Mouse (Mus musculus): ENCODE results near the gene Phf13.

Gene Phf13

DNA sequence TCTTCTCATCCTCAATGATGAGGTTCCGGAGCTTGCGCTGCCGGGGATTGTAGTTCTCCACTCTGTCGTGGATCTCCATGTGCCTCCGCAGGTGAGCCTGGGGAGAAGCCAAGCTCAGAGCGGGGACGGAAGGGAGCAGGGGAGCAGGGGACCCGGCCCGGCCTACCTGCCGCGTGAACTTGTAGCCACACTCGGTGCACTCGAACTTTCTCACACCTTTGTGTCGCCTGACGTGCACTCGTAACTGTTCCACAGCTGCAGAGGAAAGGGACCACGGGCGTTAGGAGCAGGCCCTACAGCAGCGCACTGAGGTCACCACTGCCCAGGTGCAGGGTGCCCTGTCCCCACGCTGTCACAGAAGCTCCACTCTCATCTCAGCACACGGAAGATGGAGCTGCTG is 24.0 kb upstream of the Phf13 start:
- in situ Hi-C loops (cut with MboI; ENCODE audit: low pct_unique_long_range_greater_than_20kb in 1 of 2, low sequenced_read_pairs in 2 of 2, unreplicated experiment in 1 of 2) = no loop called here

DNA sequence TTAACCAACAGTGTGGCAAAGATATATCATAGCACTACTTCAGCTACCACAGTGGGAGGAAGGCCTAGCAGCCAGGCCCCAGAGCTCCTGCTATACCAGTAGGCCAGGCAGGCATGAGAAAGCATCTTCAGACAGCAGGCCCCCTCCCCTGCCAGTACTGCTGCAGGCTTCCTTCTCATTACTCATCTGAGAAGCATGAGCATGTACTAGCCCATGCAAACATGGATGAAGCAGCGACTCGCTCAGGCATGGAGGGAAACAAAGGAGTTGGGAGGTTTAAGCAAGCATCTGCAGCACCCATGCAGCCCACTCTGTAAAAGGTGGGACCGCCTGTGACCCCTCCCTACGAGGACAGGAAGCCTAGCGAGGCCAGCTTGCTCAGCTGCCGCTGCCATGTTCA is 23.0 kb upstream of the Phf13 start:
- in situ Hi-C loops (cut with MboI; ENCODE audit: low pct_unique_long_range_greater_than_20kb in 1 of 2, low sequenced_read_pairs in 2 of 2, unreplicated experiment in 1 of 2) = no loop called here

DNA sequence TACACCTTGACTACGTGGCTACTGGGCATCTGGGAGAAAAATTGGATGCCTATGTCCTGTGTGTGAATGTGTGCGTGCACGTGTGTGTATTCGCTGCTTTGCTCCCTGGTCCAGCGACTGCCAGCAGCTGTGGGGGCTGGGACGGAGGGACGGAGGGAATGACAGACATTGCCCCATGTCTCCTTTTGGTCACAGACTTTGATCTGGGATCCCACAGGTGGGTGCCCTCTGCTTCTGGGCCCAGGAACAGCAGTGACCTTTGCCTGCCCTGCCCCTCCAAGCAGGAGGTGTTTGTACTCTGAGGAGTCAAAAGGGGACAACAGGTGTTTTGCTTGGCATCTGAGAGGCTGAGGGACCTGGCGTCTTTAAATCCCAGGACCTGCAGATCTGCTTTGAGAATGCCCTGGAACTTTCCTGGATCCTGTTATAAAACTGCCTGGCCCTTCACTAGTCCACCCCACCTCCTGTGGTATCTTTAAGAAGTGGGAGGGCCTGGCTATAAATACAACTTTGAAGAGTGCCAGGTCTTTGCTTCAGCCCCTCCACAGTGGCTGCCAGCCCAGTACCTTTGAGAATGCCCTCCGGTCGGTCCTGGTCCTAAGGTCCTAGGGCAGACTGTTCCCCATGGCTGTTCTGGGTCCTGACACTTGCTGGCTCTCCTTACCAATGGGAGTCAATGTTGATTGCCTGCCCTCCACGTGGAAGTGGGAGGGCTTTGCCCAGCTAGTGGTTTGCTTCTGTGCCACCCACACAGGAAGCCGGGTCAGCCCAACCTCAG is 17.2 kb upstream of the Phf13 start:
- in situ Hi-C loops (cut with MboI; ENCODE audit: low pct_unique_long_range_greater_than_20kb in 1 of 2, low sequenced_read_pairs in 2 of 2, unreplicated experiment in 1 of 2) = no loop called here

DNA sequence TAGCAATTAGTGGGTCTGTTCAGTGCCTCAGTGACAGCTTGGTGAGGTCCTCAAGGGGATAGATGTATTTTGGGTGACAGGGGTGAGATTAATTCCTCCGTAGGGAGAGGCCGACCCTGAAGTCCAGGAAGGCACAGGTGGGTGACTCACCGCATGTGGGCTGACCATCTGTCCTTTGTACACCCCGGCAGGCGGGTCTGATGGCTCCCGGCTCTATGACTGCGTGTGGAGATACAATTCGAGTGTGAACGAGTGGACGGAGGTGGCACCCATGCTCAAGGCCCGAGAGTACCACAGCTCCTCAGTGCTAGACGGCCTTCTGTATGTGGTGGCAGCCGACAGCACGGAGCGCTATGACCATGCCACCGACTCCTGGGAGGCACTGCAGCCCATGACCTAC is 16.1 kb upstream of the Phf13 start:
- in situ Hi-C loops (cut with MboI; ENCODE audit: low pct_unique_long_range_greater_than_20kb in 1 of 2, low sequenced_read_pairs in 2 of 2, unreplicated experiment in 1 of 2) = no loop called here

DNA sequence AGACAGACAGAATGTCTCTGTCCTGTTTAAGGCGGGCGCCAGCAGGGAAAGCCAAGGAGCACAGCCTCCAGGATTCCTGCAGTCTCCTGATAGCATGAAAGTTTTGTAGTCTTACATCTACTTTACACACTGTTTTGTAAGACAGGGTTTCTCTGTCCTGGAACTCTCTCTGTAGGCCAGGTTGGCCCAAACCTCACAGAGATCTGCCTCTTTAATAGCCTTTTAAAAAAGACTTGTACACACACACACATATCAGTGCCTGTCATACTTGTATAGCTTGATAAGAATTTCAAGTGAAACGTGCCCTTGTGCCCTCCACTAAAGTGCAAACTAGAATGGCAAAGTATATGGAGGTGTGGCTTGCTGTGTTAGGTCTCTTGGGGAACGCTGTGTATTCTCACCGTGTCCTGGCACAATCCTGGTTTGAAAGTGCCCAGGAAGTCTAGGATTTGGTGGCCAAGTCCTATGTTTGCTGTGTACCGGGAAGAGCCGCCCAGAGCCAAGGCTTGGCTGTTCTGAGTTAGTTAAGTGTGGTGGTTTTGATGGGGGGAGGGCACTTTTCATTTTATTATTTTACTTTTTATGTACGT is 15.2 kb upstream of the Phf13 start:
- in situ Hi-C loops (cut with MboI; ENCODE audit: low pct_unique_long_range_greater_than_20kb in 1 of 2, low sequenced_read_pairs in 2 of 2, unreplicated experiment in 1 of 2) = no loop called here

DNA sequence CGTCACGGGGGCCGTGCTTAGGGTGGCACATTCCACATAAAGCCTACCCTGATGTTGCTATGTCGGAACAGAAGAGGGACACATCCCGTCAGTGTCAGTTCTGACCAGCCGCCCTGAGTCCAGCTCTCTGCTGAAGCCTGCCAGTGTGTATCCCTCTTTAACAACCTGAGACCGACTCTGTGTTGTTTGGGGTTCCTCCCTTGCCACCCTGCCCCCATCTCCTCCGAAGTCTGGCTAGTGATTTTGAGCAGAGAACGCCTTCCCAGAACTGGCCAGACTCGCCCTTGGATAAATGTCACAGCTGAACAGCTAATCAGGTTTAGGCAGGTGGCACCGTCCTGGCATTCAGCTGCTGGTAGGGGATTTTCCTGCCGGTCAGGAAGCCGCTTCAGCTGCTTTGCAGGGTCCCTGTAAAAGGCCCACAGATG is 14.7 kb upstream of the Phf13 start:
- in situ Hi-C loops (cut with MboI; ENCODE audit: low pct_unique_long_range_greater_than_20kb in 1 of 2, low sequenced_read_pairs in 2 of 2, unreplicated experiment in 1 of 2) = no loop called here

DNA sequence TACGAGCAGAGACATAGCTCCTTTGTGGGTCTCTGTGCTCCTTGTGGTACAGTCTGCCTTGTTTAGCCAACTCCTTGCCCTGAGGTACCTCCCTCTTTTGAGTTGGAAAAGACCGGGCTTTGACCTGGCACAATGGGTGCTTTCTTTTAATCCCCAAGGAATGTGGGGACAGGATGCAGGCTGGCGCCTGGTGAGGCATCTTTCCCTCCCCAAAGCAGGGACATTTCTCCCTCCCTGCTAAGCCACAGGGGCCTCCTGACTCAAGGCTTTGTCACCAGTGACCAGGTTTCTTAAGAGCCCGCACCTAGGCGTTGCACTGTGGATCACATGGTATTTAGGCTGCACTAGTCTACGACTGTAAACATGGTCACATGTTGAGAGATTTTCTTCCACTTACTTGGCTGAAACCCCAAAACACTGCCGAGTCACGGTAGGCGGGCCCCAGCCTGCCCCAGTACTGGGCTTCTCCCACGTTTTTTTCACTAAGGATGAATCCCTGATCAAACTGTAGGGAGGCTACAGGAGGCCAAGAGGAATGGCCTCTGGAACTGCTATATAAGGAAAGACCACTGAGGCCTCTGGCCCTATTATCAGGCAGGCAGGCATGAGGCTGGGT is 14.1 kb upstream of the Phf13 start:
- in situ Hi-C loops (cut with MboI; ENCODE audit: low pct_unique_long_range_greater_than_20kb in 1 of 2, low sequenced_read_pairs in 2 of 2, unreplicated experiment in 1 of 2) = no loop called here

DNA sequence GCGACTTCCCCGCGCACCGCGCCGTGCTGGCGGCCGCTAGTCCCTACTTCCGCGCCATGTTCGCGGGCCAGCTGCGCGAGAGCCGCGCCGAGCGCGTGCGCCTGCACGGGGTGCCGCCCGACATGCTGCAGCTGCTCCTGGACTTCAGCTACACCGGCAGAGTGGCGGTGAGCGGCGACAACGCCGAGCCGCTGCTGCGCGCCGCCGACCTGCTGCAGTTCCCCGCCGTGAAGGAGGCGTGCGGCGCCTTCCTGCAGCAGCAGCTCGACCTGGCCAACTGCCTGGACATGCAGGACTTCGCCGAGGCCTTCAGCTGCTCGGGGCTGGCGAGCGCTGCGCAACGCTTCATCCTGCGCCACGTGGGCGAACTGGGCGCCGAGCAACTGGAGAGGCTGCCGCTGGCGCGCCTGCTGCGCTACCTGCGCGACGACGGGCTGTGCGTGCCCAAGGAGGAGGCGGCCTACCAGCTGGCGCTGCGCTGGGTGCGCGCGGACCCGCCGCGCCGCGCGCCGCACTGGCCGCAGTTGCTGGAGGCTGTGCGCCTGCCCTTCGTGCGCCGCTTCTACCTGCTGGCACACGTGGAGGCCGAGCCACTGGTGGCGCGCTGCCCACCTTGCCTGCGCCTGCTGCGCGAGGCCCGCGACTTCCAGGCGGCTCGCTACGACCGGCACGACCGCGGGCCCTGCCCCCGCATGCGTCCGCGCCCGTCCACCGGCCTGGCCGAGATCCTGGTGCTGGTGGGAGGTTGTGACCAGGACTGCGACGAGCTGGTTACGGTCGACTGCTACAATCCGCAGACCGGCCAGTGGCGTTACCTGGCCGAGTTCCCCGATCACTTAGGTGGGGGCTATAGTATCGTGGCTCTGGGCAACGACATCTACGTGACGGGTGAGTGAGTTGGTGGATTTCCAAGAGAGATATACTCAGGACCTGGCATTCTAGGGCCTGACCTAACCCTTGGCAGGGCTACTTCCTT is 13.3 kb upstream of the Phf13 start:
- in situ Hi-C loops (cut with MboI; ENCODE audit: low pct_unique_long_range_greater_than_20kb in 1 of 2, low sequenced_read_pairs in 2 of 2, unreplicated experiment in 1 of 2) = no loop called here

DNA sequence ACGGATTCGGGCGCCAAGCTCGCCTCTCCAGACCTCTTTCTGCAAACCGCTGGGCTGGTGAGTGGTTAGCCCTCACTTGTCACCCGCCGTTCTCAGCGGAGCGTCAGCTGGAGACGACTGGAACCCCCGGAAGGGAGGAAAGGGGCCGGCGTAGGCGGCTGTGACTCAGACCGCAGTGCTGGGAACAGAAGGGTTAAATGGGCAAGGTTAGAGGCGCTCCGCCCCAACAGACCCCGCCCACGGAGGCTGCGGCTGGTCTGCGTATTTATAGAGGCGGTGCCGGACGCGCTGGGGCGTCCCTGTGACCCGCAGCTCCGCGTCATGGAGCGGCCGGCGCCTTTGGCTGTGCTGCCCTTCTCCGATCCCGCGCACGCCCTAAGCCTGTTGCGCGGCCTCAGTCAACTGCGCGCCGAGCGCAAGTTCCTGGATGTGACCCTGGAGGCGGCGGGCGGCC is 12.6 kb upstream of the Phf13 start, which contains the start of gene Klhl21:
TSS of gene Klhl21 (plus strand) at position 182 of the 454 bp plus-strand sequence.
- in situ Hi-C loops (cut with MboI; ENCODE audit: low pct_unique_long_range_greater_than_20kb in 1 of 2, low sequenced_read_pairs in 2 of 2, unreplicated experiment in 1 of 2) = no loop called here

DNA sequence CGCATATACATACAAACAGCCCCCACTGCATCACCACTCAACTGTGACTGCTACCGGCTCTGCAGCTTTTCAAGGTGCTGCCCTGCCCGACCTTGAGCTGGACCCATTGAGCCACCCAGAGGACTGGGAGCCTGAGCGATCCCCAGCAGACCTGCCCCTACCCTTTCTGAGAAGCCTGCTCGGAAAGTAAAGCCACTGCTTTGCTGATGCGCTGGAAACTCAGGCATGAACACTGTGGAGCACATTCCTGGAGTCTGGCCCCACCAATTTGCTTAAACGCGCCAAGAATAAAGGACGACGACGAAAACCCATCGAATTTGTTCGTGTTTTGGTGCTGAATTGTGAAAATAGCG is 12.1 kb upstream of the Phf13 start:
- in situ Hi-C loops (cut with MboI; ENCODE audit: low pct_unique_long_range_greater_than_20kb in 1 of 2, low sequenced_read_pairs in 2 of 2, unreplicated experiment in 1 of 2) = no loop called here

DNA sequence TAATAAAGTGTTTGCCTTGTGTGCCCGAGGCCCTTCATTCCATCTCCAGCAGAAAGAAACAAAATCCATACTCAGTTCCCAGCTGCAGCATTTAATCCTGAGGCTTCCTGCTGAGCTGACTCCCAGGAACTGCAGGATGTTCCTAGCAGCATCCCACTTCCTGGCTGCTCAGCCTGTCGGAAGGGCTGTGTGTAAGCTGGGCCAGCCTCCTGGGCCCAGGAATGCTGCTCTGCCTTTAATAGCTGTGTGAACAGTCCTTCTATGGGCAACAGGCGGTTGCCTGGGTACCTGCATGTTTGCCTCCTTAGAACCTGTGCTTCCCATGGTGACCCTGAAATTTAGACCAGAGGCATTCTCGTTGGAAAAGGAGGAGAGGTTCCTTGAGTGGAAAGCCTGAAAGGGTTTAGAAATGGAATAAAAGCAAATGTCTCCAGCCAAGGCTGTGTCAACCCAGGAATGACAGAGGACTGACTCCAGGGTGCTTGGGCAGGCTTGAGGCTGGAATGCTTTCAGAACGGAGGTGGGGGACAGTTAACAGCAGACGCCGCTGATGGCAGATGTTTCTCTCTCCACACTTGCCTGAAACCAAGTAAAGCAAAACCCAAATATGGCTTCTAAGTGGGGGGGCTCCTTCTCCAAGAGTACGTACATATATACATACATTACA is 11.6 kb upstream of the Phf13 start:
- in situ Hi-C loops (cut with MboI; ENCODE audit: low pct_unique_long_range_greater_than_20kb in 1 of 2, low sequenced_read_pairs in 2 of 2, unreplicated experiment in 1 of 2) = no loop called here

DNA sequence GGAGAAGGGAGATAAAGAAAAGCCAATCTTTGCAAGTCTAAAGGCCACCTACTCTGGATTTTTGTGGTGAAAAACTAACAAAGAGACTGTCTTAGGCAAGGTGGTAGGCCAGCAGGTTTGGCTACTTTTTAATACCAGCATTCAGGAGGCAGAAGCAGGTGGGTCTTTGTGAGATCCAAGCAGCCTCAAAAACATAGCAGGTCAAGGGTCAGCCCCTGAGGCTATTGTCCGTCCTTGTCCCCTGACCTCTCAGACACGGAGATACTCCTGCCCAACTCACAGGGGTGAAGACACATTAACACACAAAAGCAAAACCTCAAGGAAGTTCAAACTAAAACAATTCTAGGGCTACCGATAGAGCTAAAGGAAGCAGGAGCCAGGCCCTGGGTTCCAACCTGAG is 10.8 kb upstream of the Phf13 start:
- in situ Hi-C loops (cut with MboI; ENCODE audit: low pct_unique_long_range_greater_than_20kb in 1 of 2, low sequenced_read_pairs in 2 of 2, unreplicated experiment in 1 of 2) = no loop called here

DNA sequence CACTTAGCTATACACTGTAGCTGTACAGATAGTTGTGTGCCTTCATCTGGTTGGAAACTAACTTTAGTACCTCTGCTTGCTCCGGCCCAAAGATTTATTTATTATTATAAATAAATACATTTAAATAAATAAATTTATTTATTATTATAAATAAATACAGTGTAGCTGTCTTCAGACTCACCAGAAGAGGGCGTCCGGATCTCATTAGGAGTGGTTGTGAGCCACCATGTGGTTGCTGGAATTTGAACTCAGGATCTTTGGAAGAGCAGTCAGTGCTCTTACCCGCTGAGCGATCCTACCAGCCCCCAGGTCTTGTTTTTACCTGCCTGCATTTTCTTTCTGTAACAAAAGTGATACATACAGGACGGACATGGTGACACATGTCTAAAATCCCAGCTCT is 10.1 kb upstream of the Phf13 start:
- in situ Hi-C loops (cut with MboI; ENCODE audit: low pct_unique_long_range_greater_than_20kb in 1 of 2, low sequenced_read_pairs in 2 of 2, unreplicated experiment in 1 of 2) = no loop called here

DNA sequence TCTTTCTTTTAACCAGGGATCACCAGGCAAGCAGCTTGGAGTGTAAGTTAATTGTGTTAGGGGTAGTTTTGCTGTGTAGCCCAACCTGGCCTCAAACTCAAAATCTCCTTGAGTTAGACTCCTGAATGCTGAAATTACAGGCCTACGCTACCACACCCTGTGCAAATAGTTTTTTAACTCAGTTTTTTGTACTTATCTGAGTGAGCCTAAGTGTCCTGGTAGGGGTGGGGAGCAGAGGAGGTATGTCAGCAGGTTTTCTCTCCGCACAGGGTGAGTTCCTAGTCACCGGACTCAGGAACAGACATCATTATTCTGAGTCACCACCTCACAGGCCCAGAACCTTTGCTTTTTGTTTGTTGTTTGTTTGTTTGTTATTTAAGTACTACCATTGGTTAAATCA is 6.0 kb upstream of the Phf13 start:
- in situ Hi-C loops (cut with MboI; ENCODE audit: low pct_unique_long_range_greater_than_20kb in 1 of 2, low sequenced_read_pairs in 2 of 2, unreplicated experiment in 1 of 2) = no loop called here

DNA sequence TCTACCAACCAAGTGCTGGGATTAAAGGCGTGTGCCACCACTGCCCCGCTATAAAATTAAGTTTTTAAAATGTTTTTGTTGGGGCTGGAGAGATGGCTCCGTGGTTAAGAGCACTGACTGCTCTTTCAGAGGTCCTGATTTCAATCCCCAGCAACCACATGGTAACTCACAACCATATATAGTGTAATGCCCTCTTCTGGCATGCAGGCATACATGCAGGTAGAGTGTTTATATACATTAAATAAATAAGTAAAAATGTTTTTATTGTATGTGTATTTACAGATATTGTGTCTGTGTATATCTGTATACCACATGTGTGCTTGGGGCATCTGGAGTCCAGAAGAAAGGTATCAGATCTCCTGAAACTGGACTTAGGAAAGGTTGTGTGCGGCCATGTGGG is 5.3 kb upstream of the Phf13 start:
- in situ Hi-C loops (cut with MboI; ENCODE audit: low pct_unique_long_range_greater_than_20kb in 1 of 2, low sequenced_read_pairs in 2 of 2, unreplicated experiment in 1 of 2) = no loop called here

DNA sequence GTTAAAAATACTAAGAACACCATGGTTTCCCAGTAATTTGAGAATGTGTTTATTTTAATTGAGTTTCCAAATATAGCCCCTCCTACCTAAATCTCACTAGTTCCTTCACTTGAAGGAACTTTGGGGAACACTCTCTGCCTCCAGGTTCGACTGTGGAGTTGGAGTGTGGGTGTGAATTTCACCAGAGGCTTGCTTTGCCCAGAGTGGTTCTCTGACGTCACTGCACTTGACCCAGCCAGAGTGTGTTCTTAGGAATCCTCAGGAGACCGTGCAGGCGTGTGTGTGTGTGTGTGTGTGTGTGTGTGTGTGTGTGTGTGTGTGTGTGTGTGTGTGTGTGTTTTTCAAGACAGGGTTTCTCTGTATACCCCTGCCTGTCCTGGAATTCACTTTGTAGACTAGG is 4.8 kb upstream of the Phf13 start:
- in situ Hi-C loops (cut with MboI; ENCODE audit: low pct_unique_long_range_greater_than_20kb in 1 of 2, low sequenced_read_pairs in 2 of 2, unreplicated experiment in 1 of 2) = no loop called here

DNA sequence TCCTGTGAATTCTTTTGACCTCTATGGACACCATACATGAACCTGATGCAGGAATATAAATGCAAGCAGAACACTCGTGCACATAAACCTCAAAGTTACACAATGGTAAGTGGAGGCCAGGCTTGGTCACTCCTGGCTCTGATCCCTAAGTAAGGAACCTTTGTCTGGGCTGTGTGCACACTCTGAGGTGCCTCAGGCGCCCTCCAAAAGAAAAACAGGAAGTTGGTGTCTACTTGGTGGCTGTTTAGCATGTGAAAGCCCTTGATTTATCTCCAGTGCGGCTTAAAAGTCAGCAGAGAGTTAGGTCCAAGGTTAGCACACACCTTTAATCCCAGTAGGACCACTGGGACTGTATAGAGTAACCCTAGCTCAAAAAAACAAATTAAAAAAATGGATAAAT is 3.4 kb upstream of the Phf13 start:
- in situ Hi-C loops (cut with MboI; ENCODE audit: low pct_unique_long_range_greater_than_20kb in 1 of 2, low sequenced_read_pairs in 2 of 2, unreplicated experiment in 1 of 2) = no loop called here

DNA sequence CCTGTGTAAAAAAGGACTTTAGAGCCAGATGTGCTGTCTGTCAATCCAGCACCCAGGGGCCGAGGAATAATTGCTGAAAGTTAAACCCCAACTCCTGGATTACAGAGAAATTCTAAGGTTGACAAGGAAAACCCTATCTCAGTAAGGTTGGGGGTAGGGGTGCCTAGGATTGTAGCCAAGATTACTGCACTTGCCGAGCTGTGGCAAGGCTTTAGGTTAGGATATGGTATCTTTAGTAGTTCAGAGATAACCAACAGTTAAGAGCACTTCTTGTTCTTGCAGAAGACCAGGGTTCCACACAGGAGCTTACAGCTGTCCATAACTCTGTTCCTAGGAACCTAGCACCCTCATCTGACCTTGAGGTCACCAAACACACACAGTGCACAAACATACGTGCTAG is 1.6 kb upstream of the Phf13 start:
- in situ Hi-C loops (cut with MboI; ENCODE audit: low pct_unique_long_range_greater_than_20kb in 1 of 2, low sequenced_read_pairs in 2 of 2, unreplicated experiment in 1 of 2) = no loop called here

DNA sequence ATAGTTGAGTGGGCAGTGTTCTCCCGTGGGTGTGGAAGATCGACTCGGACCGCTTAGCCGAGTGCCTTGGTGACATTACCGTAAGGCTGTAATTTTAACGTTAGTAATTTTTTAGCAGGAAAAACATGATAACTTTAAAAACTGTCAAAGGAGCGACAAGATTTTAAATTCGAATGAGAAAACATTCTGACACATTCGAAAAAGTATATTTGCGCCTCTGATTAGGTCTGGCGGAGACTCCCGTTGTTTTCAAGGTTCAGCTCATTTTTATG is 829 bp upstream of the Phf13 start:
- in situ Hi-C loops (cut with MboI; ENCODE audit: low pct_unique_long_range_greater_than_20kb in 1 of 2, low sequenced_read_pairs in 2 of 2, unreplicated experiment in 1 of 2) = no loop called here

Data from mouse embryonic stem cell (cell line).